Mouse (Mus musculus) limb, embryonic 14.5 days (tissue): Measurements from ENCODE around the gene Rubcn. TPM values are rescaled to one million over a fixed set of nuclear protein-coding genes. Genes with fewer than 3 reads are reported as not detected.

Source experiments
- ATAC-seq: fragments of 200-750 bp; cut with Nextera tagmentation; 2 replicates; pipeline ENCODE4 v1.8.0; 2017; ENCODE audit warnings: low read depth, moderate number of reproducible peaks, moderate TSS enrichment; ENCODE audit not compliant: low FRiP score
- DNase-seq: peaks from one replicate; pipeline ENCODE4 v3.0.0-alpha.2; 2015; ENCODE audit warnings: low spot score
- H3K27ac ChIP-seq: fragments of 300-500 bp; sonication (generic); replicated peaks from 2 replicates; pipeline ENCODE4 v1.5.1; 2014; ENCODE audit warnings: low read depth, mild to moderate bottlenecking, low read length, moderate library complexity, mixed read lengths
- H3K27me3 ChIP-seq: fragments of 300-500 bp; sonication (generic); 2 replicates; pipeline ENCODE4 v1.6.1; 2014; ENCODE audit warnings: low read length, mixed read lengths; ENCODE audit not compliant: control insufficient read depth, insufficient read depth
- H3K36me3 ChIP-seq: fragments of 300-500 bp; sonication (generic); 2 replicates; pipeline ENCODE4 v1.6.1; 2014; ENCODE audit warnings: mild to moderate bottlenecking, low read length, moderate library complexity, mixed read lengths; ENCODE audit not compliant: control insufficient read depth, insufficient read depth
- H3K4me1 ChIP-seq: fragments of 300-500 bp; sonication (generic); 2 replicates; pipeline ENCODE4 v1.6.1; 2014; ENCODE audit warnings: antibody characterized with exemption, low read length, mixed read lengths; ENCODE audit not compliant: control insufficient read depth, insufficient read depth
- H3K4me2 ChIP-seq: fragments of 300-500 bp; sonication (generic); replicated peaks from 2 replicates; pipeline ENCODE4 v1.6.1; 2014; ENCODE audit warnings: low read depth, mild to moderate bottlenecking, low read length, moderate library complexity; ENCODE audit not compliant: severe bottlenecking
- H3K4me3 ChIP-seq: fragments of 300-500 bp; sonication (generic); replicated peaks from 2 replicates; pipeline ENCODE4 v1.5.1; 2014; ENCODE audit warnings: low read length
- H3K9ac ChIP-seq: fragments of 300-500 bp; sonication (generic); 2 replicates; pipeline ENCODE4 v1.6.1; 2014; ENCODE audit warnings: mild to moderate bottlenecking, low read depth, low read length, moderate library complexity; ENCODE audit not compliant: severe bottlenecking
- H3K9me3 ChIP-seq: fragments of 300-500 bp; sonication (generic); 2 replicates; pipeline ENCODE4 v1.6.1; 2016; ENCODE audit warnings: low read length; ENCODE audit not compliant: control insufficient read depth
- POLR2A ChIP-seq: fragments of 200-500 bp; IDR thresholded peaks from 2 replicates; pipeline ENCODE4 v1.8.0; 2012; ENCODE audit warnings: inconsistent platforms, mild to moderate bottlenecking, moderate library complexity, borderline replicate concordance; ENCODE audit not compliant: insufficient read depth, insufficient read length; ENCODE audit errors: extremely low read depth
- WGBS: fragments of 180-500 bp; shearing (Covaris S2); extraction: QIAGEN DNeasy Blood & Tissue Kit; methylation state at CpG from one replicate; pipeline ENCODE4 v1.1.7; 2014; 5-methylcytosine and 5-hydroxymethylcytosine counted together
- polyA plus RNA-seq, 2 experiments: library from polyadenylated mRNA; depleted of rRNA in 1 of 2; stranded (reverse) in 1 of 2; unstranded in 1 of 2; fragments of >200 nt; fragmentation: Nextera tagmentation in 1 of 2; extraction: Ambion mirVana in 1 of 2; gene quantifications; 2 replicates each; pipeline versions ENCODE4 v1.2.1 to v1.2.3; 2012 to 2014

Gene Rubcn
- polyA plus RNA-seq, 2 experiments = 19.6 to 35.7 TPM

DNA sequence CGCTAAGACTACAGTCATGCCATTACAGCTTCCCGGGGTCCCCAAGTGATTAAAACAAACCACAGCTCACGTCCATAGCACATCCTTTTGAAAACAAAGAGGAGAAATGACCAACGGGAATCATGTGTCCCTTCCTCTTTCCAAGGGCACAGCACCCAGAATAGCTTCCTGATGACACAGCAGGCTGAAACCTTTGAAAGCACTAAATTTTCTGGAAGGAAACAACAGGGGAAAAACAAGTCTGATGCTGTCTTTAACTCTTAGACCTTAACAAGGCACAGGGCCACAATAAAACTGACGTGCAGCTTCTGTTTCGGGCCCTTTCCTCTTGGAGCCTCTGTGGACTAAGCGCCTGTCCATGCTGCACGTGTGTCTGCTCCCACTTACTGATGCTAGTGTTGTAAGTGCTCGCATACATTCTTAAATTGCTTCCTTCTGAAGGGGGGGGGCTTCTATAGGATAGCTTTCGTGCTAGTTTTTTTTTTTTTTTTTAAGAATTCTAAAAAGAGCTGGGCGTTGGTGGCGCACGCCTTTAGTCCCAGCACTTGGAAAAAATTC lies 24.0 kb downstream of the Rubcn start:
- Histone ChIP-seq H3K27ac (no peak overlapping the region), H3K4me3 (no peak overlapping the region), H3K9ac (no peak overlapping the region), H3K9me3 (no peaks in the 10 kb centered on the region), H3K4me2 (no peak overlapping the region), H3K27me3 (no peaks in the 10 kb centered on the region), H3K4me1 (no peaks in the 10 kb centered on the region), H3K36me3 (peaks cover 14% of the 10 kb centered on the region)
- no peak for ATAC-seq
- no peak for DNase-seq
- 72% methylated on average over 13 of the region's 13 CpGs for WGBS
- TF ChIP-seq POLR2A = no peak

DNA sequence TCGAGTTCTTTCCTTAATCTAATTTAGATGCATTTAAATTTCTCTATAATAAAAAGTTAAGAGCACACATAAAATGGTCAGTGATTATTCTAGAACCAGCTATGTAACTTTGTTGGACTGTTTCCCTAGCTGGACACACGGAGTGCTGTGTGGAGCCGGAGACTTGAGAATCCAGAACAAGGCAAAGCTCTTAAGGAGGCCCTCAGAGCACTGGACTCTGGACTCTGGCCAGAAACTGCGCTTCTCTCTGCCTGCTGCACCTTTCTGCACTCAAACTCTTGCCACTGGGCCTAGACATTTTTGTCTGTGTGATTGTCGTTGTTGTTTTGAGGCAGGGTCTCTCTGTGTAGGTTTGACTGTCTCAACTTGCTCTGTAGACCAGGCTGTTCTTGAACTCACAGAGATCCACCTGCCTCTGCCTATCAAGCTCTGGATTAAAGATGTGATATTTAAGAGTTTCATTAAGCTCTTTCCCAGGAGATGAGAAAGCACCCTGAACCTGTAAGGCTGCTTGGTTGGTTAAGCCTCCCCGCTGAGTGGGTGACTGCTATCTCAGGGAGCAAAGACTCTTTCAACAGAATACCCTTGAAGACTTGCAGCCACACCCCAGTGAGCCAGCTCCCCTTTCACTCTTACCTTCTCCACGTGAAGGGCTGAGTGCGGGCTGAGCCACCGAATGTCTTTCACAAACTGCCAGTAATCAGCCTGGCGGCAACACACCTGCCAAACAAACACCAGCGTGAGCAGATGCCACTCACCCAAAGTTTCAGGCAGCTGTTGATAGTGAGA lies 28.3 kb downstream of the Rubcn start:
- no peak for TF ChIP-seq POLR2A
- no peak overlapping the region for H3K4me3 ChIP-seq
- no peak overlapping the region for H3K27ac ChIP-seq
- no peak for ATAC-seq
- DNase-seq = no peak
- no peak overlapping the region for H3K9ac ChIP-seq
- H3K27me3 ChIP-seq = no peaks in the 10 kb centered on the region
- H3K4me1 ChIP-seq = no peaks in the 10 kb centered on the region
- 91% methylated on average over 11 of the region's 11 CpGs for WGBS
- H3K36me3 ChIP-seq = peaks cover 49% of the 10 kb centered on the region
- no peaks in the 10 kb centered on the region for H3K9me3 ChIP-seq
- H3K4me2 ChIP-seq = no peak overlapping the region

DNA sequence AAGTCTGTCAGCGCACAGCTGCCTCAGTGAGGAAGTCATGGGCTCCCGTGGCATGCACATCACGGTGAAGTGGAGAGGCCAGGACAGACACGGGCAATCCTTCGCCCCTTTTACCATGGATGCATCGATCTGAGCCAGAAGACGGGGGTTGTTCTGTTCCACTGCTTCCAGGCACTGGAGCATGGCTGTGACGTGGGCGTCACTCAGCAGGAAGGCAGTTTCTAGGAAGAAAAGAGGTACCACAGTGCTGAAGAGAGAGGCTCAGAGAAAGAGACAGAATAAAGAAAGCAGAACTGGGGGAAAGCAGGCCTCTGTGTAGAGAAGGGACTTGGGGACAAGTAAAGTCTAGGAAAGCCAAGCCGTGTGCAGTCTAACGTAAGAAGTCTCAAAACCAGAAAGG lies 30.5 kb downstream of the Rubcn start:
- no peak for ATAC-seq
- no peak overlapping the region for H3K4me3 ChIP-seq
- no peaks in the 10 kb centered on the region for H3K9me3 ChIP-seq
- TF ChIP-seq POLR2A = no peak
- H3K4me1 ChIP-seq = no peaks in the 10 kb centered on the region
- H3K9ac ChIP-seq = no peak overlapping the region
- WGBS = 93% methylated on average over 11 of the region's 11 CpGs
- DNase-seq = no peak
- peaks cover 67% of the 10 kb centered on the region for H3K36me3 ChIP-seq
- H3K27me3 ChIP-seq = no peaks in the 10 kb centered on the region
- no peak overlapping the region for H3K4me2 ChIP-seq
- H3K27ac ChIP-seq = no peak overlapping the region

DNA sequence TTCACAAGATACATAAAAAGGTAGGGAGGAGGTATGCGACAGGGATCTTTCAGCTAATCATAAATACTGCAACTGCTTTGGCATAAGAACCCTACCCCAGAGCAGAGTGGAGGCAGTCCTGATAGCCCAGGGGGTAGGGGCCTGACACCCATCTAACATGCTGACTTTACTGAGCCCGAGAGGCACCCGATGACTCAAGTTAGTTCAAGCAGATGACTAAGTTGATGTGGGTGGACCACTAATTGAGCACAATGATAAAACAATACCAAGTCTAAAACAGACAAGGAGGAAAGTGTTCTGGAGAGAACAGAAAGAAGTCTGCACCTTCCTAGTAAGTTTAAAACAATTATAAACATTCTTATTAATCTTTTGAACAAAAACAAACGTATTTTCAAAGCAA lies 46.1 kb downstream of the Rubcn start:
- 86% methylated on average over 4 of the region's 4 CpGs for WGBS
- H3K4me3 ChIP-seq = no peak overlapping the region
- no peak overlapping the region for H3K9ac ChIP-seq
- no peaks in the 10 kb centered on the region for H3K4me1 ChIP-seq
- DNase-seq (no peak), ATAC-seq (no peak)
- no peaks in the 10 kb centered on the region for H3K27me3 ChIP-seq
- no peaks in the 10 kb centered on the region for H3K9me3 ChIP-seq
- peaks cover 62% of the 10 kb centered on the region for H3K36me3 ChIP-seq
- no peak for TF ChIP-seq POLR2A
- no peak overlapping the region for H3K4me2 ChIP-seq
- H3K27ac ChIP-seq = no peak overlapping the region

DNA sequence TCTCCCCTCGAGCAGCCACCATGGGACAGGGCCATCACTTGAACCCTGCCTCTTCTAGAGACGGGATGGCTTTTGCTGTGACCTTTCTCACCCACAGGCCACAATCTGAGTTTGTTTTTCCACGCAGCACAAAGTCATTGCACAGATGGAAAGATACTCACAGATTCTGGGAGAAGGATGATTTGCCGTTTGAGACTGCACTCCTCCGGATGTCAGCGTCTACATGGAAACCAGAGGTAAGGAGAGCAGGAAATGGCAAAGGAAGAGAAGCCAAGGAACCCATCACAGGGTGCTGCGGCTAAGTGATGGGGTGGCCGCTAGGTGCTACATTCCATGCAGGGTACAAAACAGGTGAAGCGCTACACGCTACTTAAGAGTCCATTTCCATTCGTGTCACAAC lies 48.5 kb downstream of the Rubcn start:
- Histone ChIP-seq H3K4me1 (no peaks in the 10 kb centered on the region), H3K9me3 (no peaks in the 10 kb centered on the region), H3K27ac (no peak overlapping the region), H3K4me3 (no peak overlapping the region), H3K27me3 (no peaks in the 10 kb centered on the region), H3K9ac (no peak overlapping the region), H3K4me2 (no peak overlapping the region), H3K36me3 (peaks cover 62% of the 10 kb centered on the region)
- WGBS = 82% methylated on average over 11 of the region's 11 CpGs
- no peak for DNase-seq
- ATAC-seq = no peak
- TF ChIP-seq POLR2A = no peak

DNA sequence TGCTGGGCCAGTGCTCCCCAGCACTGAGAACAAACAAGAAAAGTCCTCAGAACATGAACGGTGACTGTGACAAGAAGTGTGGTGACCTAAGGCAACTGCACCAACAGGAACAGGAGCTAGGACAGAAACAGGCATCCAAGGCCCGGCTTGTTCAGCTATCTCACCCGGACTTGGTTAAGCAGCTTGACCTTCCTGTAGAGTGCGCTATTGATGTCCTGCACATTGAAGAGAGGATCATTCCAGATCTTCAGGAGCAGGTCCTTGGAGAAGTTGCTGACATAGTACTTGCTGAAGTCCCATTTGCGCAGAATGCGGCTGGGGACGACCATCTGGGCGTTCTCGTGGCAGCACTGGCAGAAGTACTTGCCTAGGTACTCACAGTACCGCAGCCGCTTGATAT lies 51.0 kb downstream of the Rubcn start:
- H3K36me3 ChIP-seq = peaks cover 69% of the 10 kb centered on the region
- no peaks in the 10 kb centered on the region for H3K27me3 ChIP-seq
- DNase-seq (no peak), ATAC-seq (no peak)
- no peak overlapping the region for H3K4me3 ChIP-seq
- H3K9me3 ChIP-seq = no peaks in the 10 kb centered on the region
- H3K27ac ChIP-seq = no peak overlapping the region
- no peak overlapping the region for H3K4me2 ChIP-seq
- 96% methylated on average over 11 of the region's 11 CpGs for WGBS
- H3K4me1 ChIP-seq = no peaks in the 10 kb centered on the region
- no peak overlapping the region for H3K9ac ChIP-seq
- TF ChIP-seq POLR2A = no peak
